Mouse (Mus musculus) fibroblast of lung, adult 2 months (primary cell): ENCODE results near the gene Rnf32.

ENCODE experiments used
- DNase-seq: peaks from one replicate; pipeline ENCODE4 v3.0.0-alpha.2; 2011; ENCODE audit warnings: low read depth

Rnf32 gene

DNA sequence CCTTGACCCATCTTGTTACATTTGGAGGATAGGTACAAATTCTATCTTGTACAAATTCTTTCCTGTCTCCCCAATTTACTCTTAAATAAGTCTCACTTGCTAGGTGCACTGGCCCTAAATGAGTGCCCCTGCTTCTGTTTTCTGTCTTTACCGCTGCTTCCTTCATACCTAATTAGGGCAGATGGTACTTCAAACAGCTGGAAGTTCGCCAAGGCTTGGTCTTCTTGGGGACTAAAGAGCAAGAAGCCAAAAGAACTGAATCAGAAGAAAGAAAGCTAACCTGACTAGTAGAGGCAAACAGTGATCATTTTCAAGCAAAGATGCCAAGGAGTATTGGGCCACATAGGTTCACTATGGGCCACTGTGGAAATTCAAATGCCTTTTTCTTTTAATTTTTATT is 77.6 kb downstream of the Rnf32 start:
- no peak for DNase-seq

DNA sequence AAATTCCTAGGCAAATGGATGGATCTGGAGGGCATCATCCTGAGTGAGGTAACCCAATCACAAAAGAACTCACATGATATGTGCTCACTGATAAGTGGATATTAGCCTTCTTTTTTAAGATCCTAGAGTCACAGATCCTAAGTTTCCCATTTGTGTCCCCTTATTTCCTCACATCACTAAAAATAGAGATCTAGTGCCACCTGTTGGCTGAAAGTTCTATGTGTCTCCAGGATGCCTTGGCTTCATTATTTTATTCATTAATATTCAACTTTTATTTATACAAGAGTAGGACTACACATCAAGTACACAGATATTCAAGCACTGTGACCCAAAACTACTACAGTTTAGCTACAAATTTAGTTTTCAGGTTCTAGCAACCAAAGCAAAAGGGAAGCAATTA is 79.0 kb downstream of the Rnf32 start:
- DNase-seq: no peak
